Mouse (Mus musculus) lung, postnatal 0 days (tissue): ENCODE results near the gene Myh14. TPM values are rescaled to one million over a fixed set of nuclear protein-coding genes. Genes with fewer than 3 reads are reported as not detected.

Experiments used
- ATAC-seq: fragments of 200-750 bp; cut with Nextera tagmentation; 2 replicates; pipeline ENCODE4 v1.8.0; 2017; ENCODE audit warnings: moderate library complexity
- DNase-seq: peaks from one replicate; pipeline ENCODE4 v3.0.0-alpha.2; 2016; ENCODE audit warnings: low spot score
- H3K27ac ChIP-seq: fragments of 300-500 bp; sonication (generic); 2 replicates; pipeline ENCODE4 v1.5.1; 2014; ENCODE audit warnings: antibody characterized with exemption, mild to moderate bottlenecking, low read length, mixed read lengths
- H3K27me3 ChIP-seq: fragments of 300-500 bp; sonication (generic); replicated peaks from 2 replicates; pipeline ENCODE4 v1.6.1; 2014; ENCODE audit warnings: low read length, mixed read lengths; ENCODE audit not compliant: insufficient read depth
- H3K36me3 ChIP-seq: fragments of 300-500 bp; sonication (generic); 2 replicates; pipeline ENCODE4 v1.6.1; 2014; ENCODE audit warnings: low read length, mixed read lengths; ENCODE audit not compliant: insufficient read depth
- H3K4me1 ChIP-seq: fragments of 300-500 bp; sonication (generic); 2 replicates; pipeline ENCODE4 v1.6.1; 2014; ENCODE audit warnings: antibody characterized with exemption, low read depth, low read length, mixed read lengths; ENCODE audit not compliant: insufficient read depth
- H3K4me2 ChIP-seq: fragments of 300-500 bp; sonication (generic); replicated peaks from 2 replicates; pipeline ENCODE4 v1.6.1; 2014; ENCODE audit warnings: low read depth, mild to moderate bottlenecking, low read length, moderate library complexity, mixed read lengths
- H3K4me3 ChIP-seq: fragments of 300-500 bp; sonication (generic); 2 replicates; pipeline ENCODE4 v1.5.1; 2014; ENCODE audit warnings: low read depth, low read length
- H3K9ac ChIP-seq: fragments of 300-500 bp; sonication (generic); replicated peaks from 2 replicates; pipeline ENCODE4 v1.6.1; 2014; ENCODE audit warnings: low read depth, mild to moderate bottlenecking
- H3K9me3 ChIP-seq: fragments of 300-500 bp; sonication (generic); 2 replicates; pipeline ENCODE4 v1.6.1; 2016; ENCODE audit warnings: low read length, mixed read lengths
- CTCF ChIP-seq: IDR thresholded peaks from 2 replicates; pipeline ENCODE4 v1.5.1; 2016; ENCODE audit warnings: antibody characterized with exemption, mild to moderate bottlenecking
- EP300 ChIP-seq: IDR thresholded peaks from 2 replicates; pipeline ENCODE4 v1.6.1; 2016; ENCODE audit warnings: antibody characterized with exemption, mild to moderate bottlenecking, control low read depth
- WGBS: fragments of 180-500 bp; shearing (Covaris S2); extraction: QIAGEN DNeasy Blood & Tissue Kit; methylation state at CpG from one replicate; pipeline ENCODE4 v1.1.7; 2014; 5-methylcytosine and 5-hydroxymethylcytosine counted together
- polyA plus RNA-seq: library from polyadenylated mRNA; unstranded; fragments of >200 nt; fragmentation: Nextera tagmentation; extraction: Ambion mirVana; gene quantifications from 2 replicates; pipeline ENCODE4 v1.2.1, GENCODE M21; 2015

The Myh14 gene
- polyA plus RNA-seq, 1 experiment from 2014 or later = 215 TPM

- H3K4me1 ChIP-seq = peaks cover 2% of the 10 kb centered on the region; the same call in 1 of the 2 replicates
- H3K4me2 ChIP-seq = no peak overlapping the region
- H3K36me3 ChIP-seq = no peaks in the 10 kb centered on the region
- H3K4me3 ChIP-seq = no peak overlapping the region
- TF ChIP-seq EP300 (no peak), CTCF (no peak)
- 0 out of 2 replicates have a peak overlapping the region, but pooled peaks have one; percentile 5 for H3K27ac ChIP-seq
- 60% methylated on average over 4 of the region's 4 CpGs for WGBS
- ATAC-seq (no peak), DNase-seq (no peak)
- H3K9ac ChIP-seq = no peak overlapping the region
- H3K27me3 ChIP-seq = no peaks in the 10 kb centered on the region
- H3K9me3 ChIP-seq = no peaks in the 10 kb centered on the region
Observed at GRCm38 (mm10) chr7:44676126-44676525, 5.5 kb upstream of the Myh14 start.

- WGBS = 74% methylated on average over 6 of the region's 6 CpGs
- H3K9me3 ChIP-seq = no peaks in the 10 kb centered on the region
- TF ChIP-seq CTCF = no peak
- TF ChIP-seq EP300 = no peak
- 0 out of 2 replicates have a peak, but pooled peaks cover 5% of the 10 kb centered on the region for H3K27me3 ChIP-seq
- no peak overlapping the region for H3K4me3 ChIP-seq
- no peak overlapping the region for H3K9ac ChIP-seq
- no peak for ATAC-seq
- H3K4me1 ChIP-seq = peaks cover 4% of the 10 kb centered on the region; the same call in 1 of the 2 replicates
- H3K27ac ChIP-seq = no peak overlapping the region
- no peak for DNase-seq
- H3K4me2 ChIP-seq = no peak overlapping the region
- H3K36me3 ChIP-seq = no peaks in the 10 kb centered on the region
Observed at GRCm38 (mm10) chr7:44675171-44675570, 4.5 kb upstream of the Myh14 start.

- Histone ChIP-seq H3K9me3 (no peaks in the 10 kb centered on the region), H3K4me2 (no peak overlapping the region), H3K27ac (no peak overlapping the region), H3K4me3 (no peak overlapping the region), H3K36me3 (no peaks in the 10 kb centered on the region), H3K9ac (no peak overlapping the region), H3K4me1 (peaks cover 4% of the 10 kb centered on the region; the same call in 1 of the 2 replicates), H3K27me3 (0 out of 2 replicates have a peak, but pooled peaks cover 5% of the 10 kb centered on the region)
- DNase-seq (no peak), ATAC-seq (no peak)
- 68% methylated on average over 4 of the region's 4 CpGs for WGBS
- no peak for TF ChIP-seq CTCF
- no peak for TF ChIP-seq EP300
Observed at GRCm38 (mm10) chr7:44674511-44674910, 3.9 kb upstream of the Myh14 start.

GRCm38 (mm10) chr7:44672193-44672592 is 1.6 kb upstream of the Myh14 start:
- no peak overlapping the region for H3K27ac ChIP-seq
- no peaks in the 10 kb centered on the region for H3K36me3 ChIP-seq
- no peak overlapping the region for H3K9ac ChIP-seq
- H3K27me3 ChIP-seq = 0 out of 2 replicates have a peak, but pooled peaks cover 5% of the 10 kb centered on the region
- H3K4me1 ChIP-seq = peaks cover 4% of the 10 kb centered on the region; the same call in 1 of the 2 replicates
- no peak for ATAC-seq
- H3K9me3 ChIP-seq = no peaks in the 10 kb centered on the region
- no peak overlapping the region for H3K4me2 ChIP-seq
- no peak overlapping the region for H3K4me3 ChIP-seq
- DNase-seq = peak; percentile 33
- TF ChIP-seq EP300 (no peak), CTCF (no peak)
- 55% methylated on average over 5 of the region's 5 CpGs for WGBS

GRCm38 (mm10) chr7:44669103-44669502 is 1.5 kb downstream of the Myh14 start:
- H3K9ac ChIP-seq = peak overlapping the region; percentile 54
- DNase-seq (peak; percentile 90), ATAC-seq (peak; percentile 70)
- peak overlapping the region; percentile 36 for H3K4me3 ChIP-seq
- peak overlapping the region; percentile 91 for H3K27ac ChIP-seq
- peak overlapping the region; percentile 46 for H3K4me2 ChIP-seq
- H3K4me1 ChIP-seq = peaks cover 4% of the 10 kb centered on the region; the same call in 1 of the 2 replicates
- H3K27me3 ChIP-seq = 0 out of 2 replicates have a peak, but pooled peaks cover 5% of the 10 kb centered on the region
- WGBS = 11% methylated on average over 21 of the region's 21 CpGs
- H3K36me3 ChIP-seq = no peaks in the 10 kb centered on the region
- H3K9me3 ChIP-seq = no peaks in the 10 kb centered on the region
- peak; percentile 46; the same call in 1 of the 2 replicates for TF ChIP-seq EP300
- peak; percentile 25; the same call in 1 of the 2 replicates for TF ChIP-seq CTCF

DNA sequence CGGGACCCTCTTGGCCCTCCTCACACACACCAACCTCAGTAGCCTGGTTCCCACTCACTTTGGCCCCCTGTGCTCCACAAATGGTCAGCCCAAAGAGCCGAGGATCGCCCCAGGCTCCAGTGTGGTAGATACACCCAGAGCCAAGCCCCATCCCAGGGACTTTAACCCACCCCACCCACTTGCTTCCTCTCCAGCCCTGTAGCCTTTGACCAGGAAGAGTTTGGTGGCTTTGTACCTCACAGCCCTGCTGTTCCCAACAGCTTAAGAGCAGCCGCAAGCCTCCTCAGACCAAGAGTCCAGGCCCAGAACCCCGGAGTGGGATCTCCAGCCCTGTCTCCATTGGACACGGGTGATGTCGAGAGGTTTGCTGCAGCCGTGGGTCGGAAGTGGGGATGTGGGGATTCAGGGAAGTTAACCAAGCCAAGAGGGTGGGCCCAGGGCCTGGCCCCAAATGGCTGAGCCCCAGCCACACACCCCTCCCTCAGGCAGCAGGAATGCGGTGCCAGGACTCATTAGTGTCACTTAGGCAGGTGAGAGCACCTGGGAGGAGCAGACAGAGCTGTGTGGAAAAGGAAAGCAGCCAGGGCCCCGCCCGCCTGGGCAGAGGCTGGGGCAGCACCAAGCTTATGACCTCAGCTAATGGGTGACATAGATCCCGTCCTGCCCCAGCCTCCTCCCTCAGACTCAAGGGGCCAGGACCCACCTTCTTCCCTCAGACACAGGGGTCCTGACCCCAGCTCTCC is 2.5 kb downstream of the Myh14 start:
- Histone ChIP-seq H3K36me3 (no peaks in the 10 kb centered on the region), H3K27ac (peak overlapping the region; percentile 91), H3K4me3 (peak overlapping the region; percentile 36), H3K4me1 (peaks cover 4% of the 10 kb centered on the region; the same call in 1 of the 2 replicates), H3K27me3 (0 out of 2 replicates have a peak, but pooled peaks cover 5% of the 10 kb centered on the region), H3K9me3 (no peaks in the 10 kb centered on the region), H3K4me2 (peak overlapping the region; percentile 46), H3K9ac (peak overlapping the region; percentile 54)
- 47% methylated on average over 13 of the region's 13 CpGs for WGBS
- DNase-seq = peak; percentile 85
- ATAC-seq = peak; percentile 69
- 0 out of 2 replicates have a peak, but pooled peaks have one; percentile 20 for TF ChIP-seq EP300
- TF ChIP-seq CTCF = no peak
